Mouse (Mus musculus) myocyte (in vitro differentiated cells): ENCODE results near the gene Scn2a. TPM values are rescaled to one million over a fixed set of nuclear protein-coding genes. Genes with fewer than 3 reads are reported as not detected.
"Not testable (repeated sequence)": the region's sequence is repeated elsewhere in the genome, so short reads cannot be mapped to it uniquely, and the experiment has no call there.

Experiments
- H3K27me3 ChIP-seq: one replicate; pipeline ENCODE4 v1.6.1; 2011; ENCODE audit not compliant: control insufficient read depth, insufficient read depth, insufficient read length
- H3K36me3 ChIP-seq: one replicate; pipeline ENCODE4 v1.6.1; 2011; ENCODE audit not compliant: control insufficient read depth, insufficient read depth
- H3K4me2 ChIP-seq: one replicate; pipeline ENCODE4 v1.6.1; 2011; ENCODE audit warnings: low read depth, control low read depth
- H3K4me3 ChIP-seq: one replicate; pipeline ENCODE4 v1.5.1; 2011; ENCODE audit warnings: mild to moderate bottlenecking, control low read depth, moderate library complexity
- H3K79me2 ChIP-seq: one replicate; pipeline ENCODE4 v1.6.1; 2011; ENCODE audit not compliant: control insufficient read depth, insufficient read depth
- H3ac ChIP-seq: one replicate; pipeline ENCODE4 v1.6.1; 2011; ENCODE audit not compliant: control insufficient read depth, insufficient read length
- MYOG ChIP-seq, 3 experiments: IDR thresholded peaks; one replicate each; pipeline ENCODE4 v1.6.1; 2011; ENCODE audit warnings: control low read depth in 2 of 3, low read depth in 2 of 3, mild to moderate bottlenecking in 2 of 3; ENCODE audit not compliant: insufficient read length in 2 of 3, control insufficient read depth in 1 of 3, insufficient read depth in 1 of 3
- polyA plus RNA-seq: library from polyadenylated mRNA; unstranded; fragments of >200 nt; fragmentation: generic; extraction: Trizol; gene quantifications from one replicate; pipeline ENCODE4 v1.2.1, GENCODE M21; 2012; ENCODE audit warnings: missing spikeins

The Scn2a gene
- polyA plus RNA-seq, 1 experiment, result 0.18 TPM

DNA sequence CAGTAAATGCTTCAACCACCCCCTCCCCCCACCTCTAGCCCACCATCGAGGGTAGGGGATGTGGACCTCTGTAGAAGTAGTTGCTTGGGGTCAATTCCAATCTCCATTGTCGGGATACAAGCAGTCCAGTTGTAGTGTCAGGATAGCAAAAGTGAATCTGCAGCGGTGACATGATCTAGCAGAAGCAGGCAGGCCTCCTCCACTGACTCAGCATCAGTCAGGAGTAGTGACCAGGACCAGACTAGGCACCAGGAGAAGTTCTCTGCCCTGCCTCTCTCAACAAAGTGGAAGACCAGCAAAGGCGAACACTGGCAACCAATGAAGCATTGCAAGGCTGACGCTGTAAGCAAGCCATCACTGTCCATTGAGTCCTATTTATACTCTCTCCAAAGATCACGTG is 186.0 kb downstream of the Scn2a start:
- Histone ChIP-seq H3K36me3 (no peaks in the 10 kb centered on the region), H3K4me3 (no peak overlapping the region), H3K79me2 (no peaks in the 10 kb centered on the region), H3K4me2 (no peak overlapping the region), H3K27me3 (peaks cover 9% of the 10 kb centered on the region), H3ac (no peak overlapping the region)
- TF ChIP-seq MYOG (IDR thresholded peaks at IDR 0.05; ENCODE audit: control insufficient read depth in 1 of 3, insufficient read depth in 1 of 3, insufficient read length in 2 of 3, low read depth in 2 of 3), result no peak

DNA sequence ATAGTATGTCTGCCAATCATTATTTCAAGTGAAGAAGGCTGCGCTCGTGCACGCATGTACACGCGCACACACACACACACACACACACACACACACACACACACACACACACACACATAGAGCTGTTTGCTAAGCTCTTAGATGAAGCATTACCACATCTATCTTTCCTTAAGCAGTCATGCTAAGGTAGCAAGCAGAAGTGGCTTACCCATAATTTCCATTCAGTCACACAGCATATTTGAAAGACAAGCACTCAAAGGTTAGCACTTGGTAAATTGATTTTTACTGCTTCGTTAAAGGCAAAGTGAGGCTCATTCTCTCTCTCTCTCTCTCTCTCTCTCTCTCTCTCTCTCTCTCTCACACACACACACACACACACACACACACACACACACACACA is 190.6 kb downstream of the Scn2a start:
- not testable (repeated sequence) for H3K79me2 ChIP-seq, H3K4me2 ChIP-seq, H3K27me3 ChIP-seq, H3K4me3 ChIP-seq, H3ac ChIP-seq, H3K36me3 ChIP-seq

Other genes with a start within 250 kb of the Scn2a start
- 0.05 TPM for gene Scn3a, start 53.1 kb upstream of the Scn2a start, polyA plus RNA-seq
- 0.01 TPM for gene Csrnp3, start 225.0 kb downstream of the Scn2a start, polyA plus RNA-seq